ENCODE assay signal across 8 mouse cellular contexts in genomic region chr11:21453308-21454106, GRCm38 (mm10).
DNase-seq lines count a peak whose midpoint lies in the region; ATAC-seq lines count a peak whose summit lies in the region.

No protein-coding gene starts in this region.

- H3K4me2 ChIP-seq in heart, embryonic 11.5 days: no peak overlapping the region
- no peak overlapping the region for H3K4me2 ChIP-seq in intestine, embryonic 16.5 days (ENCODE audit: low read depth, low read length)

- H3K4me3 ChIP-seq in heart, embryonic 11.5 days (ENCODE audit: low read depth, low read length): no peak overlapping the region
- no peak overlapping the region for H3K4me3 ChIP-seq in intestine, embryonic 16.5 days (ENCODE audit: low read length)

- no peak for ATAC-seq in heart, embryonic 11.5 days (replicated peaks; ENCODE audit: insufficient number of reproducible peaks, low FRiP score, low TSS enrichment)
- ATAC-seq in intestine, embryonic 16.5 days: no peak

- H3K9ac ChIP-seq in heart, embryonic 11.5 days (ENCODE audit: low read depth, low read length): no peak overlapping the region
- H3K9ac ChIP-seq in intestine, embryonic 16.5 days (ENCODE audit: low read depth, low read length): no peak overlapping the region

- H3K27ac ChIP-seq in heart, embryonic 11.5 days (ENCODE audit: low read depth, low read length): no peak overlapping the region
- no peak overlapping the region for H3K27ac ChIP-seq in intestine, embryonic 16.5 days (ENCODE audit: low read length)

- H3K4me1 ChIP-seq in heart, embryonic 11.5 days (ENCODE audit: control insufficient read depth, insufficient read depth, low read length): no peaks in the 10 kb centered on the region
- H3K4me1 ChIP-seq in intestine, embryonic 16.5 days (ENCODE audit: control insufficient read depth, insufficient read depth, low read length): no peaks in the 10 kb centered on the region

- H3K9me3 ChIP-seq in heart, embryonic 11.5 days (replicated peaks; ENCODE audit: control insufficient read depth, low read length): no peaks in the 10 kb centered on the region
- no peaks in the 10 kb centered on the region for H3K9me3 ChIP-seq in intestine, embryonic 16.5 days (ENCODE audit: control insufficient read depth, low read length)

- H3K36me3 ChIP-seq in heart, embryonic 11.5 days (ENCODE audit: control insufficient read depth, insufficient read depth, low read length): no peaks in the 10 kb centered on the region
- H3K36me3 ChIP-seq in intestine, embryonic 16.5 days (ENCODE audit: control insufficient read depth, insufficient read depth, low read length): no peaks in the 10 kb centered on the region

- H3K27me3 ChIP-seq in heart, embryonic 11.5 days (ENCODE audit: control insufficient read depth, insufficient read depth, low read length): no peaks in the 10 kb centered on the region
- H3K27me3 ChIP-seq in intestine, embryonic 16.5 days (replicated peaks; ENCODE audit: control insufficient read depth, insufficient read depth, low read length): no peaks in the 10 kb centered on the region

- 68% methylated on average over 3 of the region's 4 CpGs for WGBS in heart, embryonic 11.5 days (ENCODE audit: insufficient replicate concordance)
- 77% methylated on average over 3 of the region's 4 CpGs for WGBS in intestine, embryonic 16.5 days

- peak; percentile 28 to 74 for DNase-seq in heart, adult 18-20 months
- peak; percentile 29 to 56 for DNase-seq in right cerebral cortex, adult 2 months (ENCODE audit: low spot score in 2 of 2)
- DNase-seq in right cerebral cortex, postnatal 10 days (ENCODE audit: low spot score in 2 of 2): no peak
- peak; percentile 62 for DNase-seq in c-Kit-positive CD71-negative TER-119-negative erythroid progenitor cells, embryonic 14.5 days (ENCODE audit: low read depth)
- DNase-seq in kidney, postnatal 14 days: peak; percentile 52
- DNase-seq in retina, postnatal 1 day: peak; percentile 61

Comparison
In these comparisons a context has a peak if more than half of its experiments do, and no peak if none do; other contexts are left out.
1. DNase-seq: peak in heart, adult 18-20 months (2 of 2), right cerebral cortex, adult 2 months (2 of 2), c-Kit-positive CD71-negative TER-119-negative erythroid progenitor cells, embryonic 14.5 days (single experiment), kidney, postnatal 14 days (single experiment) and retina, postnatal 1 day (single experiment); none in right cerebral cortex, postnatal 10 days (0 of 2).